Mouse (Mus musculus) testis, adult 2 months (tissue): ENCODE results near the gene Kat8.

Source experiments
- CTCF ChIP-seq: fragments of 200-500 bp; IDR thresholded peaks from 2 replicates; pipeline ENCODE4 v1.5.1; 2012; ENCODE audit warnings: low read depth, mild to moderate bottlenecking, inconsistent platforms, low read length, moderate library complexity; ENCODE audit not compliant: control insufficient read depth, insufficient read depth, insufficient replicate concordance
- POLR2A ChIP-seq: fragments of 200-500 bp; IDR thresholded peaks from 2 replicates; pipeline ENCODE4 v1.6.1; 2012; ENCODE audit warnings: low read depth, mild to moderate bottlenecking, inconsistent platforms, low read length, moderate library complexity; ENCODE audit not compliant: control insufficient read depth

DNA sequence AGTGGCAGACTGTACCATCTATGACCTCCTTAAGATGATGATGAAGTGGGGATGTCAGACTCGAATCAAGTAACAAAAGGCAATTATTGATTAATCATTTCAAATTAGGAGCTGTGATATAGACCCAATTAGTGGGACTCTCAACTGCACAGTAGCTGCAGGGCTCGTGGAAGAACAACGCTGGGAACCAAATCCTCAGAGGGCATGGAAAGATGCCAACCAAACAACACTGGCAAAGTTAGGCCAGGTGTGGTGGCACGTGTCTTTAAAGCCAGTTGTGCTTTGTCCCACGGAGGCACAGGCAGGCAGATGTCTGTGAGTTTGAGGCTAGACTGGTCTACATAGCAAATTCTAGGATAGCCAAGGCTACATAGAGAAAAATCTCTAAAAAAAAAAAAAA, 18.3 kb downstream of the Kat8 start:
- TF ChIP-seq POLR2A (no peak), CTCF (no peak)
